Mouse (Mus musculus) urinary bladder, postnatal 10 days (tissue): ENCODE measurements around the gene Efcab9.
"Not testable (repeated sequence)": the region's sequence is repeated elsewhere in the genome, so short reads cannot be mapped to it uniquely, and the experiment has no call there.

Experiments used
- DNase-seq: peaks from one replicate; pipeline ENCODE4 v3.0.0; 2022; ENCODE audit warnings: low spot score

Efcab9 gene

DNA sequence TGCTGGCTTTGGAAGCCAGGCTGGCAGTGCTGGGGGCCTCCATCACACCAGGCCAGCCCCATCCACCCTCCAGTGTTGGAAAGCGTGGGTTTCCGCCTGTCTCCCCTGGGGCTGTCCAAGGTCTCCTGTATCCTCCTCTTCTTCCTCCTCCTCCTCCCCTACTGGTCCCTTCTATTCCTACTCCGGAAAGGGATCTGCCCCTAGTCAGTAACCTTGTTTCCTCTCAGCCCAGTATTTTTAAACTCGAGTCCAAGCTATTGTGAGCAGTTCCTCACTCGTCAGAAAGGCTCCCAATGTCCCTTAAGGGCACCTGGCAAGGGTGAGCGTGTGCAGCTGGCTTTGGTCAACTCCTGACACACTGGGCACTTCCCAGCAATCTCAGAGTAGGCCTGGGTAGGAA is 6.6 kb upstream of the Efcab9 start:
- no peak for DNase-seq

DNA sequence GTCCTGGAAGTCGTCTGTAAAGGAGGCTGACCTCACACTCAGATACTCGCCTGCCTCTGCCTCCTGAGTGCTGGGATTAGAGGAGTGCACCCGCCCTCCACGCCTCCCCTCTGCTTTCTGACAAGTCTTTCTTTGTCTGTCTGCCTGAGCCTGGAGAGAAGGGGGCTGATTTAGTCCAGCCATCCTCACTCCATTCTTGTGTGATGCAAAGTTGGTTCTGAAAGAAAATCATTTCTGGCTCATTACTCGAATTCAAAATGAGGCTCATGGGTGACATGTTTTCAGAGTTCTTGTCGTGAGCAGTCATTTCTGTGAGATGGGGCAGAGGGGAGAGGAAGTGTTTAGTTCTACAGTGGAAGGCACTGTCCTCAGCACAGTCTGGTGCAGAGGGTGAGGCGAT is 5.1 kb upstream of the Efcab9 start:
- DNase-seq, result no peak

DNA sequence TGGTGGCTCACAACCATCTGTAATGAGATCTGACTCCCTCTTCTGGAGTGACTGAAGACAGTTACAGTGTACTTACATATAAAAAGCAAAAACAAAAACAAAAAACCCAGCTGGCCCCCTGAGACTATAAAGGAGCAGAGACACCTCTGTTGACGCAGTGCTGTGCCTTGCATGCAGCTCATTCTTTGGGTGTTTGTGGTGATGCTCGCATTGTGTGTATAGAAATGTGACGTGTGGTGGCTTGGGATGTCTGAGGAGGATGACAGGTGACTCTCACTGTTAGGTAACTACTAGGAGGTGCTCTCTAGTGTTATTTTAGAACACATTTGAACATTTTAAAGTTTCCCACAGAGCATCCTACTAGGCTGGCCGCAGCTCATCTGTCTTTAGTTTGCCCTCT is 3.8 kb upstream of the Efcab9 start:
- DNase-seq, result no peak

DNA sequence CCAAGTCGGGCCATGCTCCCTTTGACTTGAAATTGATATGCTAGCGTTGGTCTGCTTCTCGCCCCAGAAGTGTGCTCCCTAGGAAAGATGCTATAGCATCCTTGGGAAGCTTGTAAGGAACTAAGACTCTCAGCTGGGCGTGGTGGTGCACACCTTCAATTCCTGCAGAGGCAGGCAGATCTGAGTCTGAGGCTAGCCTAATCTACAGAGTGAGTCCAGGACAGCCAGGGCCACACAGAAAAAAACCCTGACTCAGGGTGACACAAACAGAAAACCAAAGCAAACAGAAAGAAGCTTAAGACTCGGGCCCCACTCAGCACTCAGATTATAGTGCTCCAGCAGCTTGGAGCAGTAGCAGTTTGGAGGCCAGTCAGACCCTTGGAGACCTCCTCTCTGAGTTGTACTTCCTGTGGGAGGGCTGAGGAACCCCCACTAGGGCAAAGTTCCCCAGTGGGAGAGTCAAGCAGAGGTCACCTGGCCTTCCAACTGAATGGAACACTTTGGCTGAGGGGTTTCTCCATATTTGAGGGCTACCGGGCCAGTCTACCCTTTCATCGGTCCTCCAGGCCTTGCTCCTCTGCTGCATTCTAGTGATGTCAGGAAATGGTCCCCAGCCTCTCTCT is 2.7 kb upstream of the Efcab9 start:
- DNase-seq, result no peak

DNA sequence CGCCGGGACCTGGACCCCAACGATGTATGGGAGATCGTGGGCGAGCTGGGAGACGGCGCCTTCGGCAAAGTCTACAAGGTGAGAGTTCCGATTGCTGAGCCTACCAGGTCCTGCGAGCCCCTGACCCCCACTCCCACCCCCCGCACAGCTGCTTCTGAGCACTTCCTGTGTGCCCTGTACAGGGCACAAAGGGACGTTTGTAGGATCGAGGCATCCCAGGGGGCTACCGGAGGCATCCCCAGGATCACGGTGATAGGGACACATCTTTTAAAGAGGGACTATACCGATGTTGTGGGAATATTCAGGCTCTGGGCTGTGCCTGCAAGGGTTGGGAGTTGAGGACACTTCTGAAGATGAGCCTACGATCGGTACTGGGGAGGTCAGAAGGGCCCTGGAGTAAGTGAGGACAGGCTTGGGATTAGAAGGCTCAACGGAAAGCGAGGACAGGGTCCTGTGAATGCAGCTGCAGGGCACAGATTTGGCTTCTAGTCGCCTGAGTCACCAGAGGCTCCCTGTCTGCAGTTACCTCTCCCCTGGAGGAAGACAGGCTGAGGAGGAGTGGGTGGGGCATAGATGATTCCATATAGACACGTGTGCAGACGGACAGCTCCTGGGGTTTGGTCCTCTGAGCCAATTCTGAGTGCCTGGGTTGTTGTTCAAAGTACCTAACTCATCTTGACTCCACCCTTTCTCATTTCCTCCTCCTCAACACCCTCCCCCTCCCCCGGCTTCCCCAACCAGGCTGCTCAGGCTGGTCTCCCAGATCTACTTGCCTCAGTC is 1.8 kb upstream of the Efcab9 start:
- DNase-seq, result no peak

DNA sequence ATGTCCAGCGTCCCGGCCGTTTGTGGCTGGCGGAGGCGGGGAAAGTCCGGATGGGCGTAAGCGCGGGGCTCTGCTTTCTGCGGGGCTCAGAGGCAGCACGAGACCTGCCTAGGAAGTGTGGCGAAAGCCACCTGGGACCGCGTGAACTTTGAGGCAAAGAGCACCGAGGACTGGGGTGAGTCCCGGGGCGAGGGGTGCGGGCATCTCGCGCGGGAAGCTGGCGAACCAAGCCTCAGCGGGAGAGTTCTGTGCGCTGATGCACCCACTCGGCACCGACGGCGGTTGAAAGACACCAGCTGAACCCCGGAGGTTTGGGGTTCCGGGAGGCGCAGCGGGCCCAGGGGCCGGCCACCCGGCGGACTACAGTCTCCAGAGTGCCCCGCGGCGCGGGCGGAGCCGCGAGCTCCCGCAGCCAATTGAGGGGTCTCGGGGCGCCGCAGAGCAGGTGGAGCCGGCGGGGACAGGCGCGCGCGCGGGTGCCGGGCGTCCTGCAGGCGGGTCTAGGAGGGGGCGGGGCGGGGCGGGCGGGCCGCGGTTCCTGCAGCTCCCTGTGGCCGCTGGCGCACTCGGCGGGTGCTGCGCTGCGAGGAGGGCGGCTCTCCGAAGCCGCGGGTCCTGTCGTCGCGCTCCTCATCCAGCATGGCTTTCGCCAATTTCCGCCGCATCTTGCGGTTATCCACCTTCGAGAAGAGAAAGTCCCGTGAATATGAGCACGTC is 1.0 kb upstream of the Efcab9 start, which contains the start of gene Stk10:
Gene Stk10, plus strand, starts transcription at position 541 of the 717 bp plus-strand sequence.
- DNase-seq, result peak; percentile 56

DNA sequence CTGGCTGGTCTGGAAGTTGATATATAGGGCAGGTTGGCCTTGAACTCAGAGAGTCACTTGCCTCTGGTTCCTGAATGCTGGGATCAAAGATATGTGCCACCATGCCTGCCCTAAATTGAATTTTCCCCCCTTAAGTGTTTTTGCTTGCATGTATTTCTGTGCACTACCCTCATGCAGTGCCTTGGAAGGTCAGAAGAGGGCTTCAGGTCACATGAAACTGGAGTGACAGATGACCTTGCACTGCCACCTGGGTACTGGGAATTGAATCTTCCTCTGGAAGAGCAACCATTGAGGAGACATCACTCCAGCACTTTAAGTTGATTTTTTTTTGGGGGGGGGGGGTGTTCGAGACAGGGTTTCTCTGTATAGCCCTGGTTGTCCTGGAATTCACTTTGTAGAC is 1.7 kb downstream of the Efcab9 start:
- no peak for DNase-seq

DNA sequence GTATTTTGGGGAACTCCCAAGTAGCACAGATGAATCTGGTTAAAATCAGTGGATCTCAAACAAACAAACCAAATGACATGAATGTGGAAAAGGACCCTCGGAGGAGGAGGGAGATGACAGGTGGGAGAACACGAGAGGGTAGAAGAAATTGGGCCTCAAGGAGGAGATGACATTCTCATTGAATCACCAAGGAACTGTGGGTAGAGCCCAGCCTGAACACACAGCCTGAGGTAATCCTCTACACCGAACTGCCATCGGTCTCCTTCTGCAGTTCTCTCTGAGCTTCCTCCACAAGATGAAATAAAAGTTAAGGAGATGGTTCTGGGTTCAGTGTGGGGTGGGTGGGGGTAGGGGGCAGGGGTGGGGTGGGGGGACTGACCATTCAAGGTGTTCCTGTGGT is 4.9 kb downstream of the Efcab9 start:
- no peak for DNase-seq

DNA sequence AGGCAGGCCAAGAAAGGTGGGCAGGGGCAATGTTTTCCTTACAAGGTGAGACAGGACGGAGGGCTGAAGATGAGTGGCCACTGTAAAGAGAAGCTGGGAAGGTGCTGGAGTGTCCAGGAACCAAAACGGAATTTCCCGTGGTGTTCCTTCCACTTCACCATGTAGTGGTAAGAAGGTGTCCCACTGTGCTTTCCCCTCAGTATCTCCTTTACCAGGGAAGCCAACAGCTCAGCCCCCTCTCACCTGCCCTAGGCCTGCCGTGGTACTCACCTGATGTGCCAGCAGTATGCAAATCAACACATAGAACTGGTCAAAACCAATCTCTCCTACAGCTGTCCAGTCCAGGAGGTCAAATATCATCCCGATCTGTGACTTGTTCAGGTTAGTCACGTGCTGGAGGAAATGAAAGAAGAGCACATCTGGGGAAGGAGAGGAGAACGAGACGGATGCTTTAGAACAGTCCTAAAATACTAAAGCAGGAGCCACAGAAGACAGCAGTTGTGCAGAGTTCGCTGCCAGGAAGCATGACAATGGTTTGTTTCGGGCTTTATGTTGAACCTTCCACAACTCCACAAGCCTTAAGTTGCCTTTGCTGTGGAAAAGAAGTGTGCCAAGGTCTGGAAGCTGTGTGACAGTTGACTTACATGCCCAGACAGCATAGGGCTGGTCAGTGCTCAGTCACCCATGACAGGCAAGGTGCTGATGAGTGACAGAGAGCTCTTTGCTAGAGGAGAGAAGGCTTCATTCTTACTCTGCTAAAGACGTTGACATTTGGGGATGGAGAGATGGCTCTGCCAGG is 7.6 kb downstream of the Efcab9 start:
- no peak for DNase-seq

DNA sequence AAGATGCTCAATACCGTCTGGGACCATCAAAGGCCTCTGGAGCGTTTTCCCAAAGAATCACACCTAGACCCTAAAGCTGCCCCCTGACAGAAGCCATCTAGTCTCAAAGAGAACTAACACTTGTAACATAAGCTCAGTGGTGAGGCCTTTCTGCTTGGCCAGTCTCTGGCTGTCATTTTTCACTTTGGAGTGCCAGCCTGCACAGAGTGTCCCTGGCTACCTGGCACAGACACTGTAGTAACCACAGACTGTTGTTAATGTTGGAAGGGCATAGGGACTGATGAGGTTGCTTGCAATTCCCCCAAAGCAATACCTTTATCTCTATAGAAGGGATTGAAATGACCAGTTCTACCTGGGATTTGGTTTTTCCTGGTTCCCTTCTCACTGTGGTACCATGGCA is 10.6 kb downstream of the Efcab9 start:
- DNase-seq, result no peak

DNA sequence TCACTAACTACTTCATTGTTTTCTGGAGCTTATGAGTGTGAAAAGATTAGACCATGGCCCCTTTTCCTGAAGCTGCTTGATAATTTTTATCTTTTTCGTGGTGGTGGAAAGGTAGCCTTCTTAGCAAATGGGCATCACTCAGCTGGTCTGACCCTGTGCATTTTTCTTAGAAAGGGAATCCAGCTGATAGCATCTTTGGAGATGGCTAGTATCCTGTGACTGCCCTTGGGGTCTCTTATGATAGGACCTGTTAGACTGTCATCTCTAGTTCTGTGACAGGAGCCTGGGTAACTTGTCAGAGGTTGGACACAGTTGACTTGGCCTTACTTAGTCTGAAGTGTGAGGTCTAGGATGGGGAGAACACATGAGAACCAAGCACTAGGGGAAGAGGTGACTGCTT is 12.5 kb downstream of the Efcab9 start:
- no peak for DNase-seq

DNA sequence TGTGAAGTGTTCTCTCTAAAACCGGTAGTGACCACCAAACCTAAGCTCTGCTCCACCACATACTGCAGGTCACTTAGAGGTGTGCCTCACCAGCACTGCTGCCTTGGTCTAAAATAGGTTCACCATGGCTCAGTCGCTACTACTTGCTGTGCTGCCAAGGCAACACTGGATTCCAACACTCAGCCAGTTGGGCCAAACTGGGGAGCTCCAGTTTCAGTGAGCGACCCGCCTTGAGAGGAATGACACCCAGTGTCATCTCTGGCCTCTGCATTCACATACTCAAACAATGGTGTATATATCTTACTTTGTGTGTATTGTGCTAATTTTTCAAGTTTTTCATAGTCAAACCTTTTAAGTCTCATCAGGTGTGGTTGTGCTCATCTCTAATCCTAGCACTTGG is 13.1 kb downstream of the Efcab9 start:
- DNase-seq, result no peak

DNA sequence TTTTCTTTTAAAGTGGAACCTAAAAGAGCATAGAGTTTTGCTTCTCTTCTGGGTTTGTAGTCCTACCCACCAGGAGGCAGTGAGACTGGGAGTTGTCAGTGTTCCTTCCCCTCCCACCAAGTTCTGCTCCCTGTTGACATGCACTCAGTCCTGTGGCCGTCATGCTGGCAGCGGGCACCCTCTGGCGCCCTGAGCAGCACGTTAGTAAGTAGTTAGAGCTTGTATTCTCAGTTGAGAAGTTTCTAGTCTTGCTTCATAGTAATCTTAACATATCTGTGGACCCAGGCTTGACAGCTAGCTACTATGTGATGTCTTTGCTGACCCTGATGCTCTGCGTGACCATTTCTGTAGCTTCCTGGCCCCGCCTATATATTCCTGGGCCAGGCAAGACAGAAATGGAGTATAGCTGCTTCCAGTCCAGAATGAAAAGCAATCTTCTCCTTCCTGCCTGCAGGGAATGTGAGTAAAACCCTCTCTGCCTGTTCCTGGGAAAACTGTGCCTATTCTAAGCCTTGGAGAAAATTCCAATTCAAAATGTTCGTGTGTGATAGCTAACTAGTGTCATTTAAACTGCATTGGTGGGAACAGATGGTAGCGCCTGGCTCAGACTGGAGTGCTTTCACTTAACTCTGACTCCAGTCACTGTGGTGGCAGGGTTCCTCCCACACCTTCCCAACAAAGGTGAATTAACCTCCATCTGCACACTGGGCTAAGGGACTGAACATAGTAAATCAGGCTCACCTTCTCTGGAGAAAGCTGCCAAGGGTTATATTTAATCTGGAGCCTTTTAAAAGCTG is 14.8 kb downstream of the Efcab9 start:
- no peak for DNase-seq

DNA sequence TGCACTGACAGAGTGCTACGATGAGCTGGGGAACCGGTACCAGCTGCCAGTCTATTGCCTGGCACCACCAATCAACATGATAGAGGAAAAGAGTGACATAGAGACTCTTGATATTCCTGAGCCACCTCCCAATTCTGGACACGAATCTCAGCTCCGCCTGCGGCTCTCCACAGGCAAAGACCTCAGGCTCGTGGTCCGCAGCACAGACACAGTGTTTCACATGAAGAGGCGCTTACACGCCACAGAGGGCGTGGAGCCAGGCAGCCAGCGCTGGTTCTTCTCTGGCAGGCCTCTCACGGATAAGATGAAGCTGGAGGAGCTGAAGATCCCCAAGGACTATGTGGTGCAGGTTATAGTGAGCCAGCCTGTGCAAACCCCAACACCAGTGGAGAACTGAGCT is 15.8 kb downstream of the Efcab9 start:
- no peak for DNase-seq

DNA sequence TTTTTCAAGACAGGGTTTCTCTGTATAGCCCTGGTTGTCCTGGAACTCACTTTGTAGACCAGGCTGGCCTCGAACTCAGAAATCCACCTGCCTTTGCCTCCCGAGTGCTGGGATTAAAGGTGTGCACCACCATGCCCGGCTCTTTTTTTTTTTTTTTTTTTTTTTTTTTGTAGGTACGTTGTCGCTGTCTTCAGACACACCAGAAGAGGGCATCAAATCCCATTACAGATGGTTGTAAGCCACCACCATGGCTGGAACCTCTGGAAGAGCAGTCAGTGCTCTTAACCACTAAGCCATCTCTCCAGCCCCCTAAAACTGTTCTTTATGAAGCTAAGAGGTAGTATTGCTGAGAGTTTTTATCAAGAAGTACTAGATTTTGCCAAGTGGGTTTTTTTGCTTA is 17.0 kb downstream of the Efcab9 start:
- not testable (repeated sequence) for DNase-seq

DNA sequence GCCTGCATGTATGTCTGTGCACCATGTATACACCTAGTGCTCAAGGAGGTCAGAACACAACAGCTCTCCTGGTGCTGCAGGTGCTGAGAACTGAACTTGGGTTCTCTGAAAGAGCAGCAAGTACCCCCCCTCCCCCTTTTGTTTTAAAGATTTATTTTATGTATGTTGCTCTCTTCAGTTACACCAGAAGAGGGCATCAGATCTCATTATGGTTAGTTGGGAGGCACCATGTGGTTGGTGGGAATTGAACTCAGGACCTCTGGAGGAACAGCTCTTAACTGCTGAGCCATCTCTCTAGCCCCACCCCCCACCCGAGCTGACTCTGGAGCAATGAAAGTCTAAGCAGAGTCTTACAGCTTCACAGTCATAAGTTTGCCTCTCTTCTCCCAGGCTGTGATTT is 21.0 kb downstream of the Efcab9 start:
- DNase-seq, result no peak

DNA sequence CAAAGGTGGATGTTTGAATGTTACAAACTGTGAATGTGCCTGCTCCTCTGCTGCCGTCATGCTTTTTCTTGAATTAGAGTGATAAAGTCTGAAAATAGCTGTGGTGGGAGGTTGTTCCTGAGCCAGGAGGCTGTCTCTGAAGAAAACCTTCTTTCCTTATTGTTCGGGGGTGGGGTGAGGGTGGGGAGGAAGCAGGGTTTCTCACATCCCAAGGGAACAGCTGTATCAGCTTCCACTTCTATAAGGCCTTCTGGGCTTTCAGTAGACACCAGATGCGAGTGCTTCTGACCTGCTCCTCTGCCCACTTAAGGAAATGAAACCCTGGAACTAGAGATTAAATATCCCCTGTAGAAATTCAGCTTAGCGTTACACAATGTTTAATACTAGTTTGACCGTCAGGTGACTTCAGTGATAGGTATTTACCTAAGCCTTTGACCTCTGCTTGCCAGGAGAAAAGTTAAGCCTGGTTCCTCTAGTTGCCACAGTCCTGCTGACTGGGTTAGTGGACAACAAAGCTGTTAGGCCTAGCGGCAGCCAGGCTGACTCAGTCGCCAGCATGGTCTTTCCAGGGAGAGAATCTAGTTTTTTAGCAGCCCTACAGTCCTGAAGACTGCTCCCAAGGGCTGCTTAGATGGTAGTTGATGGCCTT is 26.7 kb downstream of the Efcab9 start:
- no peak for DNase-seq

DNA sequence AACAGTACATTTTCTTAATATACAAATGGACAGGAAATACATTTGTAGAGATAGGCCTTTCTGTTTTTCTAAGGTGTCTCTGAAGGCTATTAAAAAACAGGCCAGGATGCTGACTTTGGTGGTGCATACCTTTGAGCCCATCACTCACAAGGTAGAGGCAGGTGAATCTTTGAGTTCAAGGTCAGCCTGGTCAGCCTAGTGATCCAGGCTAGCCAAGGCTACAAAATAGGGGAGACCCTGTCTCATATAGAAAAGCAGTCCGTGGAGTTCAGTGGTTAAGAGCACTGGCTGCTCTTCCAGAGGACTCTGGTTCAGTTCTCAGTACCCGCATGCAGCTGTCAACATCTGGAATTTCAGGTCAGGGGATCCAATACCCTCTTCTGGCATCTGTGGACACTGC is 28.2 kb downstream of the Efcab9 start:
- DNase-seq, result no peak

DNA sequence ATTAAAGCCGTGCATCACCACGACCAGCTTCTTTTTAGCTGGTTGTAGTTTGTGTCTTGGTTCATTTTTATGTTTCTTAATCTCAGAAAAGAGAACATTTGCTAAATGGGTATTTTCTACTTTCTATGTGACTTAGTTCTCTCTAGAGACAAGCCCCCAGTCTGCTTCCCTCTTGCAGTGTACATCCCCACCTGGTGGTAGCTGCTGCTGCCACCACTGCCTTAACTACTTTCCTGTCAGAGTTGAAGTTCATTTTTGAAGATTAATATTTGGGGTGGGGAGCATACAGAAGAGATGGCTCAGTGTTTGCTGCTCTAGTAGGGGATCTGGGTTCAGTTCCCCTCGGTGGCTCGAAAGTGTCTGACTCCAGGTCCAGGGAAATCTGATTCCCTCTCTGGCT is 31.9 kb downstream of the Efcab9 start:
- no peak for DNase-seq

DNA sequence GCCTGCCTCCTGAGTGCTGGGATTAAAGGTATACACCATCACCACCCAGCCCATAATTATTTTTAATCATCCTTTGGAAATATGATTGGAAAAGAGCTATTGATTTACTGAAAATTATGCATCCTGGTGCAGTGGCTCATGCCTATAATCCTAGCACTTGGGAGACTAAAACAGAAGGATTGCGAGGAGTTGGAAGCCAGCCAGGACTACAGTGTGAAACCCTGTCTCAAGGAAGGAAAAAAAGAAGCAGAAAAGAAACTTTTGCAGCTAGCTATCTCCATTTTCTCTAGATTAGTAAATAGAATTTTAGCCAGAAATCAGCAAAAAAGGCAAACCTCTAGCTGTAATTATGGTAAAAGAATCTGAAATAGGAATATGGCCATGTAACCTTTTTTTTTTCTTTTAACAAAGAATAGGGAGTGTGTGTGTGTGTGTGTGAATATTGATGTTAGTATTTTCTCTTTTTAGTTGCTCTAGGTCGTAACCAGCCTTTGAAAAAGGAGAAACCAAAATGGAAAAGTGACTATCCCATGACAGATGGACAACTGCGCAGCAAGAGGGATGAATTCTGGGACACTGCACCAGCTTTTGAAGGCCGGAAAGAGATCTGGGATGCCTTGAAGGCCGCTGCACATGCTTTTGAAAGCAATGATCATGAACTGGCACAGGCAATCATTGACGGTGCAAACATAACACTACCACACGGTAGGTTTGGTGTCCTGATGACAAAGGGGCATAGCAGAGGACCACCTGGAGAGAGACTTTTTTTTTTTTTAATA is 32.9 kb downstream of the Efcab9 start:
- DNase-seq, result no peak
